Mouse (Mus musculus) MEL (cell line): ENCODE results near the gene Npw. TPM values are rescaled to one million over a fixed set of nuclear protein-coding genes. Genes with fewer than 3 reads are reported as not detected.
A peak's percentile ranks its signal among the peaks of the same experiment; 100 is the strongest.

ENCODE experiments used
- DNase-seq: peaks from one replicate; pipeline ENCODE4 v3.0.0; 2011; ENCODE audit warnings: low read depth, low spot score
- H3K27ac ChIP-seq: 2 replicates; pipeline ENCODE4 v1.5.1; 2012; ENCODE audit warnings: low read depth, mild to moderate bottlenecking, control low read depth, low read length, moderate library complexity; ENCODE audit not compliant: control insufficient read depth
- H3K27me3 ChIP-seq, 2 experiments: fragments of 150-350 bp in 1 of 2; sonication (generic) in 1 of 2; 2 replicates each; pipeline ENCODE4 v1.6.1; 2012; ENCODE audit warnings: low read length in 2 of 2, mild to moderate bottlenecking in 2 of 2, improper control_type of control experiment in 1 of 2, moderate library complexity in 1 of 2; ENCODE audit not compliant: insufficient read depth in 2 of 2, control insufficient read depth in 1 of 2
- H3K36me3 ChIP-seq, 2 experiments: 2 replicates each; pipeline ENCODE4 v1.6.1; 2012 to 2014; ENCODE audit warnings: low read length in 2 of 2, improper control_type of control experiment in 1 of 2, inconsistent platforms in 1 of 2, mild to moderate bottlenecking in 1 of 2; ENCODE audit not compliant: insufficient read depth in 2 of 2, control insufficient read depth in 1 of 2
- H3K4me1 ChIP-seq, 2 experiments: fragments of 150-350 bp in 1 of 2; sonication (generic) in 1 of 2; 2 replicates each; pipeline ENCODE4 v1.6.1; 2012; ENCODE audit warnings: low read length in 2 of 2, improper control_type of control experiment in 1 of 2, mild to moderate bottlenecking in 1 of 2; ENCODE audit not compliant: insufficient read depth in 2 of 2, control insufficient read depth in 1 of 2
- H3K4me3 ChIP-seq, 2 experiments: fragments of 150-350 bp in 1 of 2; sonication (generic) in 1 of 2; 2 replicates each; pipeline ENCODE4 v1.5.1; 2012; ENCODE audit warnings: low read depth in 2 of 2, low read length in 2 of 2, mild to moderate bottlenecking in 2 of 2, moderate library complexity in 2 of 2, control low read depth in 1 of 2, improper control_type of control experiment in 1 of 2; ENCODE audit not compliant: control insufficient read depth in 1 of 2, insufficient read depth in 1 of 2
- H3K79me2 ChIP-seq: 2 replicates; pipeline ENCODE4 v1.6.1; 2012; ENCODE audit warnings: mild to moderate bottlenecking, low read length, moderate library complexity; ENCODE audit not compliant: control insufficient read depth, poor library complexity, insufficient read depth
- H3K9ac ChIP-seq: 2 replicates; pipeline ENCODE4 v1.6.1; 2012; ENCODE audit warnings: low read depth, mild to moderate bottlenecking, control low read depth, low read length, moderate library complexity; ENCODE audit not compliant: control insufficient read depth, poor library complexity, severe bottlenecking
- H3K9me3 ChIP-seq: fragments of 150-350 bp; sonication (generic); replicated peaks from 2 replicates; pipeline ENCODE4 v1.6.1; 2012; ENCODE audit warnings: mild to moderate bottlenecking, low read length, improper control_type of control experiment, moderate library complexity; ENCODE audit not compliant: insufficient read depth
- CHD1 ChIP-seq: IDR thresholded peaks from 2 replicates; pipeline ENCODE4 v1.6.1; 2012; ENCODE audit warnings: low read depth, mild to moderate bottlenecking, inconsistent platforms, low read length, improper control_type of control experiment
- E2F4 ChIP-seq: IDR thresholded peaks from 2 replicates; pipeline ENCODE4 v1.6.1; 2011; ENCODE audit warnings: low read depth, low read length, improper control_type of control experiment, borderline replicate concordance
- ELF1 ChIP-seq: IDR thresholded peaks from 2 replicates; pipeline ENCODE4 v1.6.1; 2014; ENCODE audit warnings: low read depth, mild to moderate bottlenecking, inconsistent platforms, low read length, improper control_type of control experiment, moderate library complexity
- EP300 ChIP-seq, 2 experiments: IDR thresholded peaks; 2 replicates each; pipeline ENCODE4 v1.6.1; 2011; ENCODE audit warnings: improper control_type of control experiment in 2 of 2, low read length in 2 of 2, low read depth in 1 of 2, mild to moderate bottlenecking in 1 of 2
- ETS1 ChIP-seq: IDR thresholded peaks from 2 replicates; pipeline ENCODE4 v1.6.1; 2012; ENCODE audit warnings: low read depth, mild to moderate bottlenecking, inconsistent platforms, low read length, improper control_type of control experiment, moderate library complexity
- GATA1 ChIP-seq: IDR thresholded peaks from 2 replicates; pipeline ENCODE4 v1.6.1; 2011; ENCODE audit warnings: low read depth, low read length, improper control_type of control experiment
- KAT2A ChIP-seq: conservative IDR thresholded peaks from 2 replicates; pipeline ENCODE4 v1.6.1; 2012; ENCODE audit warnings: low read depth, low read length, improper control_type of control experiment, inconsistent platforms
- MAFK ChIP-seq: IDR thresholded peaks from 2 replicates; pipeline ENCODE4 v1.6.1; 2011; ENCODE audit warnings: low read depth, mild to moderate bottlenecking, low read length, improper control_type of control experiment, borderline replicate concordance
- MAX ChIP-seq: IDR thresholded peaks from 2 replicates; pipeline ENCODE4 v1.6.1; 2011; ENCODE audit warnings: low read length, improper control_type of control experiment
- MAZ ChIP-seq: IDR thresholded peaks from 2 replicates; pipeline ENCODE4 v1.6.1; 2012; ENCODE audit warnings: low read depth, mild to moderate bottlenecking, inconsistent platforms, low read length, improper control_type of control experiment
- MYB ChIP-seq: IDR thresholded peaks from 2 replicates; pipeline ENCODE4 v1.6.1; 2011; ENCODE audit warnings: mild to moderate bottlenecking, low read depth, low read length, improper control_type of control experiment
- MYC ChIP-seq: IDR thresholded peaks from 2 replicates; pipeline ENCODE4 v1.6.1; 2011; ENCODE audit warnings: low read depth, mild to moderate bottlenecking, low read length, improper control_type of control experiment, moderate library complexity
- NELFE ChIP-seq: IDR thresholded peaks from 2 replicates; pipeline ENCODE4 v1.6.1; 2011; ENCODE audit warnings: low read depth, low read length, improper control_type of control experiment
- POLR2A ChIP-seq, 2 experiments: IDR thresholded peaks; 2 replicates each; pipeline ENCODE4 v1.6.1; 2011 to 2012; ENCODE audit warnings: low read length in 2 of 2, mild to moderate bottlenecking in 2 of 2, control low read depth in 1 of 2, improper control_type of control experiment in 1 of 2, low read depth in 1 of 2, moderate library complexity in 1 of 2; ENCODE audit not compliant: control insufficient read depth in 1 of 2, insufficient read depth in 1 of 2, poor library complexity in 1 of 2
- POLR2AphosphoS2 ChIP-seq: IDR thresholded peaks from 2 replicates; pipeline ENCODE4 v1.6.1; 2011; ENCODE audit warnings: low read length, improper control_type of control experiment
- POLR2AphosphoS5 ChIP-seq: IDR thresholded peaks from 2 replicates; pipeline ENCODE4 v1.6.1; 2012; ENCODE audit warnings: low read depth, borderline replicate concordance, mild to moderate bottlenecking, inconsistent platforms, low read length, moderate library complexity, mixed read lengths
- RAD21 ChIP-seq: IDR thresholded peaks from 2 replicates; pipeline ENCODE4 v1.6.1; 2011; ENCODE audit warnings: mild to moderate bottlenecking, low read depth, low read length, improper control_type of control experiment
- RCOR1 ChIP-seq: IDR thresholded peaks from 2 replicates; pipeline ENCODE4 v1.6.1; 2012; ENCODE audit warnings: low read depth, mild to moderate bottlenecking, inconsistent platforms, low read length, improper control_type of control experiment
- SIN3A ChIP-seq: IDR thresholded peaks from 2 replicates; pipeline ENCODE4 v1.6.1; 2012; ENCODE audit warnings: low read length, improper control_type of control experiment, inconsistent platforms
- UBTF ChIP-seq: IDR thresholded peaks from 2 replicates; pipeline ENCODE4 v1.6.1; 2012; ENCODE audit warnings: low read depth, mild to moderate bottlenecking, inconsistent platforms, low read length, improper control_type of control experiment, moderate library complexity, borderline replicate concordance; ENCODE audit not compliant: insufficient read depth
- USF1 ChIP-seq: IDR thresholded peaks from 2 replicates; pipeline ENCODE4 v1.6.1; 2014; ENCODE audit warnings: low read depth, mild to moderate bottlenecking, inconsistent platforms, low read length, improper control_type of control experiment, moderate library complexity
- ZC3H11A ChIP-seq: IDR thresholded peaks from 2 replicates; pipeline ENCODE4 v1.6.1; 2012; ENCODE audit warnings: low read depth, mild to moderate bottlenecking, inconsistent platforms, low read length, improper control_type of control experiment
- ZMIZ1 ChIP-seq: IDR thresholded peaks from 2 replicates; pipeline ENCODE4 v1.6.1; 2012; ENCODE audit warnings: low read depth, mild to moderate bottlenecking, inconsistent platforms, low read length, improper control_type of control experiment, moderate library complexity
- ZNF384 ChIP-seq: IDR thresholded peaks from 2 replicates; pipeline ENCODE4 v1.6.1; 2012; ENCODE audit warnings: low read depth, mild to moderate bottlenecking, inconsistent platforms, low read length, improper control_type of control experiment
- polyA plus RNA-seq, 2 experiments: library from polyadenylated mRNA; stranded (reverse) in 1 of 2; unstranded in 1 of 2; fragments of >175 nt in 1 of 2; fragments of >200 nt in 1 of 2; gene quantifications; 2 replicates each; pipeline versions ENCODE4 v1.2.1 to v1.2.4; 2012; ENCODE audit warnings: low replicate concordance in 2 of 2, low read depth in 1 of 2; ENCODE audit not compliant: insufficient read length in 2 of 2, insufficient read depth in 1 of 2, missing spikeins in 1 of 2
- total RNA-seq: library from RNA; depleted of rRNA; stranded (reverse); fragments of 300-350 nt; gene quantifications from 2 replicates; pipeline ENCODE4 v1.2.3, GENCODE M21; 2012

Npw gene
- total and polyA plus RNA-seq, 3 experiments: not detected

DNA sequence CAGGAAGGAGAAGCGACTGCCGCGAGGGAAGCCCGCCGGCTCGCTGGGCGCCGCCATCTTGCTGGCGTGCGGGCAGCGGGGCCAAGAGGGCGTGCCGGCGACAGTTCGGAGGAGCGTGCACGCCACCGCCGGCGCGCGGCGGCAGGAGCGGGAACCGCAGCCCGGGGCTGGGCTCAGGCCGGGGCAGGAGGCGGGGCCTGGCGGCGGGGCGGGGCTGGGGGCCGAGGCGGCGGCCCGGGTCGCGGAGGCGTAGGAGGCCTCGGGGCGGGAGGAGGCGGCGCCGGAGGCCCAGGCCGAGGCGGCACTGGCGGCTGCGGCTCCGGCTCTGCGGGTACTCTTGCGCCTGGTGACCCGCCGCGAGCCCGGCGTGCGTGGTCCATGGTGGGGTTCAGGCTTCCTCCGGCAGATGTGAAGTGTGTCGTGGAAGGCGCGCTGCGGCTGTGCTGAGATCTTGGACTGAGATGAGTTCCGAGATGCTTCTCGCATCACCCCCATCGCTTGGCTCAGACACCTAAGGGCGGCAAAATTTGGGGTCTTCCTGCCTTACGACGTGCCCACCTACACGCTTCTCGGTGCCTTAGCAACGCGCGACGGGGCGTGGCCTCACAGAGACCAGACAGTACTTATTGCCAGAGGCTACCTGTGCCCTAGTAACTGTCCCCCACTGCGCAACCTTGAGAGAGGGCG, 37.9 kb upstream of the Npw start, which contains the start of the genes Gfer and Noxo1 (continued):
- TF ChIP-seq ETS1 (no peak), MAFK (no peak), POLR2A (IDR thresholded peaks at IDR 0.05; ENCODE audit: control insufficient read depth in 1 of 2, insufficient read depth in 1 of 2, low read depth in 1 of 2, low read length in 2 of 2, poor library complexity in 1 of 2) (peak; percentile 75 to 97; a peak in 2 of 4 replicates), USF1 (no peak), NELFE (peak; percentile 82), MAZ (peak; percentile 45; the same call in 1 of the 2 replicates), POLR2AphosphoS5 (no peak), ELF1 (no peak)

DNA sequence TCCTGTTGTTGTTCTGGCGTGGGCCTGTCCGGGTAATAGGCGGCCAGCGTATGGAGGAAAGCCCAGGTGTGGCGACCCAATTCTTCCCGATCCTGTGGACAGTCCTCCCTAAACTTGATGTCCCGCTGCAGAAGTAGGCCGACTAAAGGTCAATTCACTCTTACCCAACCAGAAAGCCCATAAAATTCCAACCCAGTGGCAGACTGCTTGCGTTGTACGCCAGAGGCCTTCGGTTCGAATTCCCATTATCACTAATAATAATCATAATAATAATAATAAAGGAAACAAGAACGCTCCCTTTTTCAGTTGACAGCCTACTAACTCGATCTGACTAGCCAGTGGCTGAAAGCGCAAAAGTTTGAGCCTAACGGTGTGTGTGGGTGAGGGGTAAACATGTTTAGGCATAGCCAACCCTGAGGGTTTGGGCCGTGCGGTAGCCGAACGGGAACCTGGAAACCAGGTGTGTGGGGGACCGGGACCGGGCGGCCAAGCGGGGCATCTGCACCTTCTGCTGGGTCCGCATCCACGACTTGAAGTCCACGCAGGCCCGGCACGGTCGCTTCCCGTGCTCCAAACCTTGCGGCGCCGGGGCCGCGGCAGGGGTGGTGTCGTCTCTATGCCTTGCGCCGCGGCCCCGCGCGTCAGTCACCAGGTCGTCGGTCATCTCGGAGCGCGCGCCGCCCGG, 37.2 kb upstream of the Npw start:
- Histone ChIP-seq H3K4me3 (peak overlapping the region; percentile 78 to 99), H3K79me2 (peaks cover 8% of the 10 kb centered on the region), H3K9ac (peak overlapping the region; percentile 85), H3K9me3 (no peaks in the 10 kb centered on the region)
- DNase-seq: no peak
- TF ChIP-seq MAFK (no peak), USF1 (no peak), NELFE (no peak), E2F4 (no peak), KAT2A (no peak), MAX (0 out of 2 replicates have a peak, but pooled peaks have one; percentile 4), ZC3H11A (no peak), SIN3A (0 out of 2 replicates have a peak, but pooled peaks have one; percentile 58), MYC (0 out of 2 replicates have a peak, but pooled peaks have one; percentile 4), POLR2AphosphoS2 (no peak; the same call in 1 of the 2 replicates), CHD1 (0 out of 2 replicates have a peak, but pooled peaks have one; percentile 36)
- TF ChIP-seq, all 39 proteins: peak for 4
- Histone ChIP-seq H3K4me1 (peaks cover 2 to 10% of the 10 kb centered on the region in 2 experiments; a peak in 1 of 4 replicates), H3K27me3 (no peaks in the 10 kb centered on the region), H3K36me3 (peaks cover 0 to 2% of the 10 kb centered on the region in 2 experiments; a peak in 1 of 4 replicates), H3K27ac (peak overlapping the region; percentile 75)

DNA sequence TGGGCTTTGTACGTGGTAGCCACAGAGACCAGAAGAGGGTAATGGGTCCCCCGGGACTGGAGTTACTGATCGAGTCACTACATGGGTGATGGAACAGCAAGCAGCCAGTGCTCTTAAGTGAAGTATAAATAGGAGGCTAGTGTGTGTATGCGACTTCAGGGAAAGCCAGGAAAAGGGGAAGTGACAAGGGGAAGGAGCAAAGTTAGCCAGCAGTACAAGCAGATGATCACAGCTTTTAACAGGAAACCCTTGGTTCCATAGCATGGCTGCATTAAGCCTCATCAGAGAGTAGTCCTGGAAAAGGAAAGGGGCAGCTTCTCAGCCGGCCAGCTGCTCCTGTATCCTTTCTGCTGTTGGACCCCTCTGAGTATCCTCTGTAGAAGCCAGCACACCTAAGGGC, 34.1 kb upstream of the Npw start:
- H3K27ac ChIP-seq: no peak overlapping the region
- no peak overlapping the region for H3K4me3 ChIP-seq
- H3K9me3 ChIP-seq: no peaks in the 10 kb centered on the region
- no peaks in the 10 kb centered on the region for H3K27me3 ChIP-seq
- peaks cover 2 to 13% of the 10 kb centered on the region in 2 experiments; a peak in 2 of 4 replicates for H3K4me1 ChIP-seq
- DNase-seq: peak; percentile 54
- peaks cover 0 to 2% of the 10 kb centered on the region in 2 experiments; a peak in 1 of 4 replicates for H3K36me3 ChIP-seq
- no peak for TF ChIP-seq POLR2AphosphoS2
- TF ChIP-seq RAD21: no peak
- TF ChIP-seq GATA1: no peak
- no peak for TF ChIP-seq MYB
- no peak for TF ChIP-seq RCOR1
- no peak for TF ChIP-seq ELF1
- no peak for TF ChIP-seq ZNF384
- no peak for TF ChIP-seq EP300 (IDR thresholded peaks at IDR 0.05; ENCODE audit: low read depth in 1 of 2, low read length in 2 of 2)
- no peak for TF ChIP-seq KAT2A
- no peak for TF ChIP-seq MAFK
- no peak for TF ChIP-seq ZMIZ1
- no peak for TF ChIP-seq UBTF
- no peak for TF ChIP-seq NELFE
- no peak for TF ChIP-seq ETS1
- TF ChIP-seq E2F4: no peak
- H3K9ac ChIP-seq: no peak overlapping the region
- peaks cover 8% of the 10 kb centered on the region for H3K79me2 ChIP-seq
